Mouse (Mus musculus): ENCODE data around the gene Trim52. TPM values are rescaled to one million over a fixed set of nuclear protein-coding genes. Genes with fewer than 3 reads are reported as not detected.
"Not testable (repeated sequence)": the region's sequence is repeated elsewhere in the genome, so short reads cannot be mapped to it uniquely, and the experiment has no call there.

Gene Trim52
- polyA plus RNA-seq, 1 experiment from 2014 or later, result 0.07 TPM

DNA sequence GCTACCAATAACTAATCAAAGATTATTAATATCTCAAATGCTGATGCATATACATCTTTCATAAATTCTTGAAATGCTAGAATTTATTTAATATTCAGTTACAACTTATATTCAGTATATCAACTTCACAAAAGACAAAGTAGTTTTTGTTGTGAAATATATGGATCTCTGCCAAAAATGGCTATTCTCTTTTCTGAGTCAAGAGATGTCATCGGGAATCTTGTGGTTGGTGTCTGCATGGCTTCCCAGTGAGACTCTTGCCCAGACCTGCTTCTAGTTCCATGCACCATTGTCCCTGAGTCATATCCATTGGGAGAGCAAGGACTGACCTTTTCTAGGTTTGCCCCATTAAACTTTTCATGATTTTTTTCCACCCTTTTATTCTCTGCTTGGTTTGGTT is 50.5 kb downstream of the Trim52 start:
- H3K4me2 ChIP-seq, result no peak overlapping the region
- no peaks in the 10 kb centered on the region for H3K36me3 ChIP-seq
- WGBS, result 83% methylated on average over 1 of the region's 1 CpGs
- H3K4me1 ChIP-seq, result no peaks in the 10 kb centered on the region
- H3K9me3 ChIP-seq, result no peaks in the 10 kb centered on the region
- no peaks in the 10 kb centered on the region for H3K27me3 ChIP-seq
- H3K27ac ChIP-seq, result no peak overlapping the region
- no peak for ATAC-seq (ENCODE audit: insufficient number of reproducible peaks, insufficient read depth, low FRiP score, low TSS enrichment, low read depth)
- H3K9ac ChIP-seq, result no peak overlapping the region
- H3K4me3 ChIP-seq, result no peak overlapping the region

DNA sequence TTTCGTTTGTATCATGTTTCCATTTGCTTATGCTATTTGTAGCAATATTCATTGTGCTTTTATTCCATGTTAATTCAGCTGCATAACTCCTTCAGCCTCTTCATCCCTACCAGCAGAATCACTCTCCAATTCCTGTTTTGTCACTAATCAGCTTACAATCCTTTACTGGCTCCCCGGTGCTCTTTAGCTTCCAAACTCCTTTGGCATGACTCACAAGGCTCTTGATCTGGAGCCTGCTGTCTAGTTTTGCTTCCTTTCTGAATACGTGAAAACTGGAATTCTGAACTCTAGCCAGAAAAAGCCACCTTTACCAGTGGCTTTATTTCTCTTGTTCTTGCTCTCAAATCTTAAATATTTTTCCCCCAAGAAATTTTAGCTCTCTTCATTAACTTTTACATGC is 56.3 kb downstream of the Trim52 start:
- H3K27me3 ChIP-seq, result no peaks in the 10 kb centered on the region
- H3K9me3 ChIP-seq, result no peaks in the 10 kb centered on the region
- H3K36me3 ChIP-seq, result no peaks in the 10 kb centered on the region
- no peak overlapping the region for H3K4me2 ChIP-seq
- no peak for ATAC-seq (ENCODE audit: insufficient number of reproducible peaks, insufficient read depth, low FRiP score, low TSS enrichment, low read depth)
- H3K4me3 ChIP-seq, result no peak overlapping the region
- WGBS, result 32% methylated on average over 3 of the region's 3 CpGs
- H3K27ac ChIP-seq, result no peak overlapping the region
- no peak overlapping the region for H3K9ac ChIP-seq
- H3K4me1 ChIP-seq, result no peaks in the 10 kb centered on the region

GRCm38 (mm10) chr14:106163196-106163595 is 57.2 kb downstream of the Trim52 start:
- Histone ChIP-seq H3K27me3 (no peaks in the 10 kb centered on the region), H3K9me3 (no peaks in the 10 kb centered on the region), H3K36me3 (no peaks in the 10 kb centered on the region), H3K9ac (no peak overlapping the region), H3K4me2 (no peak overlapping the region), H3K27ac (no peak overlapping the region), H3K4me3 (no peak overlapping the region), H3K4me1 (no peaks in the 10 kb centered on the region)
- ATAC-seq (ENCODE audit: insufficient number of reproducible peaks, insufficient read depth, low FRiP score, low TSS enrichment, low read depth), result no peak

DNA sequence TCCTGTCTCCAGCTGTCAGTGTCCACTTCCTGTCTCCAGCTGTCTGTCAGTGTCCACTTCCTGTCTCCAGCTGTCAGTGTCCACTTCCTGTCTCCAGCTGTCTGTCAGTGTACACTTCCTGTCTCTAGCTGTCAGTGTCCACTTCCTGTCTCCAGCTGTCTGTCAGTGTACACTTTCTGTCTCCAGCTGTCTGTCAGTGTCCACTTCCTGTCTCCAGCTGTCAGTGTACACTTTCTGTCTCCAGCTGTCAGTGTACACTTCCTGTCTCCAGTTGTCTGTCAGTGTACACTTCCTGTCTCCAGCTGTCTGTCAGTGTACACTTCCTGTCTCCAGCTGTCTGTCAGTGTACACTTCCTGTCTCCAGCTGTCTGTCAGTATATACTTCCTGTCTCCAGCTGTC is 57.9 kb downstream of the Trim52 start:
- H3K4me1 ChIP-seq; H3K27ac ChIP-seq; H3K9ac ChIP-seq; H3K36me3 ChIP-seq; H3K4me3 ChIP-seq; H3K9me3 ChIP-seq; H3K4me2 ChIP-seq; H3K27me3 ChIP-seq; ATAC-seq (ENCODE audit: insufficient number of reproducible peaks, insufficient read depth, low FRiP score, low TSS enrichment, low read depth): not testable (repeated sequence)

- Histone ChIP-seq H3K36me3 (no peaks in the 10 kb centered on the region), H3K27ac (no peak overlapping the region), H3K27me3 (no peaks in the 10 kb centered on the region), H3K4me2 (no peak overlapping the region), H3K9me3 (no peaks in the 10 kb centered on the region), H3K4me1 (no peaks in the 10 kb centered on the region), H3K4me3 (no peak overlapping the region), H3K9ac (no peak overlapping the region)
- ATAC-seq (ENCODE audit: insufficient number of reproducible peaks, insufficient read depth, low FRiP score, low TSS enrichment, low read depth), result no peak
- 71% methylated on average over 5 of the region's 5 CpGs for WGBS
Measured at GRCm38 (mm10) chr14:106176879-106177278, 70.9 kb downstream of the Trim52 start.

DNA sequence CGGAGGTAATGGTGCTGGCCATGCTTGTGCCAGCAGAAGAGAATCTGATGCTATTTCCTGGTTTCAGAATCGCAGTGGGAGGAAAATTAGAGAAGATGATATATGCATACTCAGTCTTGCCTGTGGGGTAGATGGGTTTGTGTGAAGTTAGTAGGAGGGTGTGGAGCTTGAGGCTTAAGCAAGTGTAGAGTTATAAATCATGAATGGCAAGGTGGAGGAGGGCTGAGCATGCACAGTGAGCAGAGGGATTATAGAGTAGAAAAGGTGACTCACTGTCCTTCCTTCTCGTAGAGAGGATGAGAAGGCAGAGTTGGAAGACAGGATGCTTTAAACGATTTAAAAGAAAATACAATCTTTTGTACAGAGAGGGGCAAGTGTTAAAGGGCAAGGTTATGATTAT is 72.2 kb downstream of the Trim52 start:
- Histone ChIP-seq H3K27ac (no peak overlapping the region), H3K9me3 (no peaks in the 10 kb centered on the region), H3K36me3 (no peaks in the 10 kb centered on the region), H3K27me3 (no peaks in the 10 kb centered on the region), H3K4me2 (no peak overlapping the region), H3K4me1 (no peaks in the 10 kb centered on the region), H3K4me3 (no peak overlapping the region), H3K9ac (no peak overlapping the region)
- 82% methylated on average over 4 of the region's 4 CpGs for WGBS
- no peak for ATAC-seq (ENCODE audit: insufficient number of reproducible peaks, insufficient read depth, low FRiP score, low TSS enrichment, low read depth)

GRCm38 (mm10) chr14:106179102-106179727 is 73.2 kb downstream of the Trim52 start:
- no peak overlapping the region for H3K9ac ChIP-seq
- no peak for ATAC-seq (ENCODE audit: insufficient number of reproducible peaks, insufficient read depth, low FRiP score, low TSS enrichment, low read depth)
- no peak overlapping the region for H3K27ac ChIP-seq
- no peaks in the 10 kb centered on the region for H3K4me1 ChIP-seq
- H3K4me3 ChIP-seq, result no peak overlapping the region
- no peaks in the 10 kb centered on the region for H3K36me3 ChIP-seq
- no peaks in the 10 kb centered on the region for H3K9me3 ChIP-seq
- 84% methylated on average over 8 of the region's 8 CpGs for WGBS
- H3K27me3 ChIP-seq, result no peaks in the 10 kb centered on the region
- H3K4me2 ChIP-seq, result no peak overlapping the region

DNA sequence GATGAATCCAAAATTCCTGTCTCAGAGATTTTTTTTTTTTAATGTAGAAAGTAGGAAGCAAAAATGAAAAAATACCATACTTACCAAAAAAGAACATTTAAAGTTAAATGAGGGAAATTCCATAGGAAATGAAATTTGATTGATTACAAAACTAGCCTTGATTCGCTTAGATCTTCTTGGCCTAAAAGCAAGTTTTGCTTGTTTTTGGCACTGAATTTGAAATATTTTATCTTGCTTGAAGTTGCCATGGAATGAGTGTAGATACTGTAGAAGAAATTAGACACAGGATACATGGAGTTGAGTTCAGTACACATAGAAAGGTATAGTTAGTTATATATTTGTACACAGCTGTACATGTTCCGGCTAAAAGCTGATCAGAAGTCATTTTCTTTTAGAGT is 73.7 kb downstream of the Trim52 start:
- Histone ChIP-seq H3K27ac (no peak overlapping the region), H3K4me1 (no peaks in the 10 kb centered on the region), H3K27me3 (no peaks in the 10 kb centered on the region), H3K4me2 (no peak overlapping the region), H3K36me3 (no peaks in the 10 kb centered on the region), H3K9me3 (no peaks in the 10 kb centered on the region), H3K9ac (no peak overlapping the region), H3K4me3 (no peak overlapping the region)
- 85% methylated on average over 2 of the region's 2 CpGs for WGBS
- ATAC-seq (ENCODE audit: insufficient number of reproducible peaks, insufficient read depth, low FRiP score, low TSS enrichment, low read depth), result no peak

DNA sequence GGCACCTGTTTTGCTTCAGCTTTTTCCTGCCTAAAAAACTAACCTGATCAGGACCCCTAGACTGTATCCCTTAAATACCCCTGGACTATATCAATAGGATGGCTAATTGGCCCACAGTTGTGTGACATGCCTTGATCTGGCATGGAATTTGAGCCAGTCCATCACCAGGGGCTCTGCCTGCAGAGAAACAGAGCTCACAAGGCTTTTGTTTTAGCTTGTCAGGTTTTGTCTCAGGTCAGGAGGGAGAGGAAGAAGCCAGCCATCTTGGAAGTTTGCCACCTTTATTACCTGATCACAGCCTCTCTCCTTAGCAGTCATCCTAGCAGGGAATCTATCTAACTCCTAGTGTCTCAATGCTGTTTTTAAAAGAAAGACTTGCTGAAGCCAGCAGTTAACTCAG is 74.6 kb downstream of the Trim52 start:
- H3K27me3 ChIP-seq, result no peaks in the 10 kb centered on the region
- H3K9ac ChIP-seq, result no peak overlapping the region
- H3K36me3 ChIP-seq, result no peaks in the 10 kb centered on the region
- H3K4me2 ChIP-seq, result no peak overlapping the region
- H3K4me1 ChIP-seq, result no peaks in the 10 kb centered on the region
- no peak for ATAC-seq (ENCODE audit: insufficient number of reproducible peaks, insufficient read depth, low FRiP score, low TSS enrichment, low read depth)
- H3K9me3 ChIP-seq, result no peaks in the 10 kb centered on the region
- H3K27ac ChIP-seq, result no peak overlapping the region
- no peak overlapping the region for H3K4me3 ChIP-seq

- Histone ChIP-seq H3K4me2 (no peak overlapping the region), H3K9me3 (no peaks in the 10 kb centered on the region), H3K9ac (no peak overlapping the region), H3K4me3 (no peak overlapping the region), H3K36me3 (no peaks in the 10 kb centered on the region), H3K27me3 (no peaks in the 10 kb centered on the region), H3K27ac (no peak overlapping the region), H3K4me1 (no peaks in the 10 kb centered on the region)
- WGBS, result 78% methylated on average over 3 of the region's 3 CpGs
- no peak for ATAC-seq (ENCODE audit: insufficient number of reproducible peaks, insufficient read depth, low FRiP score, low TSS enrichment, low read depth)
Measured at GRCm38 (mm10) chr14:106183985-106184384, 78.0 kb downstream of the Trim52 start.

Other genes starting within 250 kb of the Trim52 start
- 36.6 and 48.0 TPM in 2 replicates for gene Spry2, start 209.4 kb upstream of the Trim52 start, polyA plus RNA-seq (2015; fragmentation: Nextera tagmentation; extraction: Ambion mirVana)